Mouse (Mus musculus) E14TG2a.4 (cell line): ENCODE data around the gene Hspa8.

Source experiments
- CTCF ChIP-seq: conservative IDR thresholded peaks from 2 replicates; pipeline ENCODE4 v1.5.1; 2014; ENCODE audit warnings: low read length
- NANOG ChIP-seq: IDR thresholded peaks from 2 replicates; pipeline ENCODE4 v1.6.1; 2014; ENCODE audit warnings: borderline replicate concordance, low read length, mixed read lengths
- POU5F1 ChIP-seq: IDR thresholded peaks from 2 replicates; pipeline ENCODE4 v1.6.1; 2014; ENCODE audit warnings: low read length, borderline replicate concordance

GRCm38 (mm10) chr9:40762354-40762753, 38.4 kb upstream of the Hspa8 start:
- TF ChIP-seq CTCF (no peak), POU5F1 (no peak), NANOG (no peak)
